Mouse (Mus musculus) lung, postnatal 4 days (tissue): ENCODE data around the gene Sult2a4.
"Not testable (repeated sequence)": the region's sequence is repeated elsewhere in the genome, so short reads cannot be mapped to it uniquely, and the experiment has no call there.

Experiments
- DNase-seq, 2 experiments: peaks; one replicate each; pipeline ENCODE4 v3.0.0; 2021

The Sult2a4 gene

DNA sequence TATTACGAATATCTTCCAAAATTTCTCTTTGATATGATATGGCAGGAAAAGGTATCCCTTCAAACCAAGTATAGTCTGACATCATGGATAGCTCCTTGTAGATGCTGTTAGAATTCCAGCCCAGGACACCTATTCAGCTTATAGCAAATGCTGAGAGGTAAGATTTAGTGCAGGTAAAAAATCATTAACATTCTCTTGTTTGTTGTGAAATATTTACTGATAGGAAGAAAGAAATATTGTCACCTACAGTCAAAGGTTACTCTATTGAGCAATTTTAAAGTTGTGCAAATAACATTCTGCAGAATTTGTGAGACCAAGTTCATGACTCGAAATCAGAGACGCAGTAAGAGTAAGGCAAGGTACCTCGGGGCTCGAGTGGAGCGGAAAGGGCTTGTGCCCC, at the start of gene Sult2a4:
Gene Sult2a4, minus strand, starts transcription at position 101 of the 400 bp plus-strand sequence.
- not testable (repeated sequence) for DNase-seq

DNA sequence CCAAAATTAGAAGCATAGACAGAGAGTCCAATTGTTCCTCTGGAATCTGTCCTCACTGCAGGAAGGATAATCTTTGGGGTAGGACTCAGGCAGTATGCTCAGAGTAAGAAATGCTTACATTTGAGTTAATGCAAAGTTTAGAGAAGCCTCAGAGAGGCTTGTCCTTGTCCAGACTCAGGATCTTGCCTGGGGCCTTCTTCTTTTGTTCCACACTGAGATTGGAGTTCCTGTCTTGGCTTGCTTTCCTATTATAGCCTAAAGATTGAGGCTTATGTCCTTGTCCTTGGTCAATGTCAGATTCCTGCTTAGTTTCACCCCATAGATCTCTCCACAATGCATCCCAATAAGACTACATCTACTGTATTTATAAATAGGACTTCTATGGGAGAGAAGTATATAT, 41.4 kb upstream of the Sult2a4 start:
- not testable (repeated sequence) for DNase-seq

DNA sequence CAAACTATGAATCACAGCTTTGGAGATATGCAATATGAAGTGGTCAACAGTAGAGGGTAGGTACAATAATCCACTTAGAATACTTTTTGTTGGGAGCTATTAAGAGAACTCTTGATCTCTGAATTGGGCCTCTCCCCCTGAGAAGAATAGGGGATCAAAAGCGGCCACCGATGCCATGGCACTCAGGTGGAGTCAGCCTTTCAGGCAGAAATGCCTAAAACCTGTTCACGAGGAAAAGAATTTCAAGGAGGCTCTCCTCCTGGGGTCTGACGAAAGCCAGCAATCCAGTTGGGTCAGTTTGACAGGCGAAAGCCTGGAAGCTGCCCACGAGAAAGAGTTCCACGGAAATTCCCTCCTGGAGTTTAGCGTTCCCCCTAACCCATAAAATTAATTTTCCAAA, 23.7 kb upstream of the Sult2a4 start:
- no peak for DNase-seq

DNA sequence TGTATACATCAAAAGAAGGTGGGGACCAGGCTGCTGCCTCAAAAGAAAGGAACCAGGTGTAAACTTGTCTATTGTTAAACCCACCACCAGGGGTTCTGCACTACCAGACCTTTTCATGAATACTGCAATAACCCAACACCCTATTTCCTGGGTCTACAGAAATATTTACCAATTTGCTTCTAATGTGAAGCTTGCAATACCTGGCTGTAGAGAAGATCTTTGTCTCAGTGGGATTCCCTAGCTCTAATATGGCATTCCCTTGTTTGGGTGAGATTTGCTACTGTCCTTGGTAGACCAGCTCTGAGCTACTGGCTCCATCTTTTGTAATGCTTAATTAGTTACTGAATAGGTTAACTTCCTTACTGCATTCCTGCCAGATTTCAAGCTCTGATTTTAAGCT, 21.3 kb upstream of the Sult2a4 start:
- not testable (repeated sequence) for DNase-seq
